Mouse (Mus musculus) limb, embryonic 12.5 days (tissue): ENCODE measurements around the gene Klf9. TPM values are rescaled to one million over a fixed set of nuclear protein-coding genes. Genes with fewer than 3 reads are reported as not detected.
A peak's percentile ranks its signal among the peaks of the same experiment; 100 is the strongest.

ENCODE experiments used
- ATAC-seq: fragments of 200-750 bp; cut with Nextera tagmentation; 2 replicates; pipeline ENCODE4 v1.8.0; 2017; ENCODE audit warnings: low read depth, moderate TSS enrichment; ENCODE audit not compliant: insufficient number of reproducible peaks, insufficient read depth, low FRiP score, low TSS enrichment
- H3K27ac ChIP-seq: fragments of 300-500 bp; sonication (generic); 2 replicates; pipeline ENCODE4 v1.5.1; 2016; ENCODE audit warnings: mild to moderate bottlenecking, moderate library complexity
- H3K27me3 ChIP-seq: fragments of 300-500 bp; sonication (generic); 2 replicates; pipeline ENCODE4 v1.6.1; 2016; ENCODE audit warnings: mild to moderate bottlenecking, moderate library complexity
- H3K36me3 ChIP-seq: fragments of 300-500 bp; sonication (generic); 2 replicates; pipeline ENCODE4 v1.6.1; 2016; ENCODE audit warnings: mild to moderate bottlenecking, moderate library complexity
- H3K4me1 ChIP-seq: fragments of 300-500 bp; sonication (generic); replicated peaks from 2 replicates; pipeline ENCODE4 v1.6.1; 2016
- H3K4me2 ChIP-seq: fragments of 300-500 bp; sonication (generic); 2 replicates; pipeline ENCODE4 v1.6.1; 2016; ENCODE audit warnings: mild to moderate bottlenecking, moderate library complexity
- H3K4me3 ChIP-seq: fragments of 300-500 bp; sonication (generic); replicated peaks from 2 replicates; pipeline ENCODE4 v1.5.1; 2016; ENCODE audit warnings: mild to moderate bottlenecking
- H3K9ac ChIP-seq: fragments of 300-500 bp; sonication (generic); replicated peaks from 2 replicates; pipeline ENCODE4 v1.6.1; 2016; ENCODE audit warnings: mild to moderate bottlenecking, moderate library complexity
- H3K9me3 ChIP-seq: fragments of 300-500 bp; sonication (generic); 2 replicates; pipeline ENCODE4 v1.6.1; 2016; ENCODE audit warnings: mild to moderate bottlenecking, moderate library complexity
- WGBS: fragments of 180-500 bp; shearing (Covaris S2); methylation state at CpG from one replicate; pipeline ENCODE4 v1.1.7; 2016; 5-methylcytosine and 5-hydroxymethylcytosine counted together
- polyA plus RNA-seq: library from polyadenylated mRNA; unstranded; fragments of >200 nt; fragmentation: Nextera tagmentation; extraction: Ambion mirVana; gene quantifications from 2 replicates; pipeline ENCODE4 v1.2.1, GENCODE M21; 2016

Gene Klf9
- polyA plus RNA-seq = 2.2 and 2.7 TPM in 2 replicates

DNA sequence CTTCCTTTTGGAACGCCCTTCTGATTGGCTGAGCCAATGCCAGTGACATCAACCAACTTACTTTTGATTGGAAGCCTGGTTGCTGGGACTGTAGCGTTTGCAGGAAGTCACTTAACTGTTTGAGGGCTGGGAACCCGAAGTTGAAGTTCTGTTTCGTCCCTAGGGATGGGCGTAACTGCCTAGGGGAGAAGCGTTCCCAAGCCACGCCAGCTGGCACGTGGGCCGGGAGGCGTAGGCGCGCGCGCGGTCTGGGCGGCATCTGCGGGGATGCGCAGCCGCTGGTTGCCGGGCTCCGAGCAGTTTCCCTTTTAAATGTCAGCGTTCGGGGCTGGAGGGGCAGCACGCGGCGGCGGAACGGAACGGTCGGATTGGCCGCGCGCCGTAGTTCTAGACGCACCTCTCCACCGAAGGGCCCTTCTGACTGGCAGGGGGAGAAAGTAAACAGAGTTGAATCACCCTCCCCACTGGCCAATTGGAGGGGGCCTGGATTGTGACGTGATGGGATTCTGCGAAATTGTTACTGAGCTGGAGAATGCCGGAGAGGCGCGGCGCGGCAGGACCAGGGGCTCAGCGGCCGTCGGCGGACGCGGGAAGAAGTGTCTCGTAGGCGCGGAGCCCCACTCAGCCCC lies at the start of gene Klf9:
Gene Klf9 (plus strand): TSS at position 538 of the 629 bp plus-strand sequence.
- H3K27ac ChIP-seq = peak within 1 kb of the TSS; percentile 64
- no peaks in the 10 kb centered on the region for H3K36me3 ChIP-seq
- no peaks in the 10 kb centered on the region for H3K9me3 ChIP-seq
- WGBS = under 1% methylated on average over 50 of the region's 52 CpGs
- H3K9ac ChIP-seq = peak within 1 kb of the TSS; percentile 57
- H3K4me2 ChIP-seq = peak within 1 kb of the TSS; percentile 95
- peaks cover 64% of the 10 kb centered on the region for H3K27me3 ChIP-seq
- peak within 1 kb of the TSS; percentile 60 for H3K4me3 ChIP-seq
- peak; percentile 95 for ATAC-seq
- H3K4me1 ChIP-seq = peaks cover 26% of the 10 kb centered on the region

DNA sequence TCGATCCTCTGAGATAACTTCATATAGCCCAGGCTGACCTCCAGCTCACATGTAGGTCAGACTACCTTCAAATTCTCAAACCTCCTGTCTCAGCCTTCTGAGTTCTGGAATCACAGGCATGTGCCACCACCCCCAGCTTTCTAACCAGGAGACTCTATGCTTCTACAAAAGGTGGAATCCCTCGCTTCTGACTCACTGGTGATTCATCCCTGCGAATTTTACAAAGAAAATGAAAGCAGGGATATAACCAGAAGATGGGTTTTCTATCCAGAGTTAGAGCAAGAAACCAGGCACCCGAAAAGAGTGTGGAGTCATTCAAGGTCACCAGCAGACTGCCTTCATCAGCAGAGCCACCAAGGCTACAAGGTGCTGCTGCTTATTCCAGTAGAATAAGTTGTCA lies 49.4 kb upstream of the Klf9 start:
- H3K4me2 ChIP-seq = no peak overlapping the region
- WGBS = 91% methylated on average over 4 of the region's 4 CpGs
- no peaks in the 10 kb centered on the region for H3K36me3 ChIP-seq

DNA sequence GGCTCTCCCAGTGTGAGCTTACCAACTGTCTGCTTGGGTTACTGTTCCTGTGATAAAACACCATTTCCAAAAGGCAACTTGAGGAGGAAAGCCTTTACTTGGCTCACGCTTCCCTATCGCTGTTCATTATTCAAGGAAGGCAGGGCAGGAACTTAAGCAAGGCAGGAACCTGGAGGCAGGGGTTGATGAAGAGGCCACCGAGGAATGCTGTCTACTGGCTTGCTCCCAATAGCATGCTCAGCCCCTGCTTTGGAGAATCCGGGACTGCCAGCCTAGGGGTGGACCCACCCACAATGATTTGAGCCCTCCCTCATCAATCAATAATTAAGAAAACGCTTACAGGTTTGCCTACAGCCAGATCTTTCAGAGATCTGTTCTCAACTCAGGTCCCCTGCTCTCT lies 47.5 kb upstream of the Klf9 start:
- Histone ChIP-seq H3K36me3 (no peaks in the 10 kb centered on the region), H3K9me3 (no peaks in the 10 kb centered on the region), H3K27ac (no peak overlapping the region), H3K27me3 (no peaks in the 10 kb centered on the region), H3K4me2 (no peak overlapping the region), H3K4me1 (no peaks in the 10 kb centered on the region), H3K9ac (no peak overlapping the region), H3K4me3 (no peak overlapping the region)
- ATAC-seq = no peak
- WGBS = 87% methylated on average over 5 of the region's 5 CpGs

More for the DNA sequence above, 49.4 kb upstream of the Klf9 start:
- no peak overlapping the region for H3K9ac ChIP-seq
- H3K4me1 ChIP-seq = 0 out of 2 replicates have a peak, but pooled peaks cover under 1% of the 10 kb centered on the region
- no peak for ATAC-seq
- no peak overlapping the region for H3K4me3 ChIP-seq
- H3K9me3 ChIP-seq = no peaks in the 10 kb centered on the region
- no peak overlapping the region for H3K27ac ChIP-seq
- no peaks in the 10 kb centered on the region for H3K27me3 ChIP-seq

DNA sequence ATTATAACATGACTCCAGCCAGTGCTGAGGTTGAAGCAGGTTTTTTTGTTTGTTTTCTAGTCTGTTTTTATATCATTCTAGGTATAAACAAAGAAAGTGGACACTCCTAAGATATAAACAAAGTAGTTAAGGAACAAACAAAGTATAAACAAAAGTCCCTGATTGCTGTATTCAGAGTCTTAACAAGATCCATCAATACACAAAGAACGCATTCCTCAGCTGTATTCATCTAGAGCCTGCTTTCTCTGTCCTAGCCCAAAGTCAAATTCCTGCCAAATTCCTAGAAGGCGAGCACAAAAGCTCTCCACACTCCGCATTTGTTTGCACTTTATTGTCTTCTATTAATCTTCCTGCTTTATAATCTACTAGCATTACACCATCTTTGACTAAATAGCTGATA lies 46.1 kb upstream of the Klf9 start:
- Histone ChIP-seq H3K9me3 (no peaks in the 10 kb centered on the region), H3K27me3 (no peaks in the 10 kb centered on the region), H3K4me2 (no peak overlapping the region), H3K9ac (no peak overlapping the region), H3K4me3 (no peak overlapping the region), H3K4me1 (no peaks in the 10 kb centered on the region), H3K27ac (no peak overlapping the region), H3K36me3 (no peaks in the 10 kb centered on the region)
- 71% methylated on average over 3 of the region's 3 CpGs for WGBS
- ATAC-seq = no peak

DNA sequence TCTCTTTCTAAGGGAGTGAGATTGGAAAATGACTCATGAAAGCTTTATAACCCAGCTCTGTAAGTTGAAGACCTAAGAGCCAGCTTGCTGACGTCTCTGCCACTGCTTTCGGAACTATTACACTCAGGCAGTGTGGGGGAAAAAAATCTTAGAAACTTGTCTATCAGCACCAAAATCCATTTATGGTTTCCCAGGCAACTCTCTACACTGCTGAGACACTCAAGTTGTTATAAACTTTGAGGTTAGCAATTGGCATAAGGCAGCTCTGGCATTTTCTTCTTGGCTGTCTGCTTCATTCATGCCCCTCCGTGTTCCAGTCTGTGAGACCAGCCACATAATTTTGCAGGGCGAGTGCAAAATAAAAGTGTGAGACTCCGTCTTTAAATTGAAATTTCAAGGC lies 34.2 kb upstream of the Klf9 start:
- H3K9me3 ChIP-seq = no peaks in the 10 kb centered on the region
- H3K4me3 ChIP-seq = no peak overlapping the region
- no peaks in the 10 kb centered on the region for H3K4me1 ChIP-seq
- no peaks in the 10 kb centered on the region for H3K27me3 ChIP-seq
- 84% methylated on average over 5 of the region's 5 CpGs for WGBS
- ATAC-seq = no peak
- no peak overlapping the region for H3K9ac ChIP-seq
- H3K36me3 ChIP-seq = no peaks in the 10 kb centered on the region
- no peak overlapping the region for H3K4me2 ChIP-seq
- H3K27ac ChIP-seq = no peak overlapping the region

DNA sequence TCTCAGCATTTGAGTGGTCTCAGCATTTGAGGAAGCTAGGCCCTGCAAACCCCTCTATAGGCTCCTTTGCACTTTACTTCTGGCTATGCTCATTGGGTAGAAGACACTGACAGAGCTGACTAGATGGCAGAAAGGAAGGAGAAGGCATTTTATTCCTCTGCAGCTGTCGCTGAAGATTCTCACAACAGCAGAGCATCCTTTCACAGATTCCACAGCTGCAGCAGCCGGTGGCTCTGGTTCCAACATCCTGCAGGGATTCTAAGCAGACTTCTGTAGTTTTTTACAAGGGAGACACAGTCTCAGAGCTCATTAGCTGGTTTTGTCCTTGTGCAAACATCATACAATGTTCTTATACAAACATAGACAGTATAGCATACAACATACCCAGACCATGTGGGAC lies 33.7 kb upstream of the Klf9 start:
- Histone ChIP-seq H3K4me3 (no peak overlapping the region), H3K4me1 (no peaks in the 10 kb centered on the region), H3K27ac (no peak overlapping the region), H3K4me2 (no peak overlapping the region), H3K36me3 (no peaks in the 10 kb centered on the region), H3K9ac (no peak overlapping the region; the same call in 1 of the 2 replicates), H3K27me3 (no peaks in the 10 kb centered on the region), H3K9me3 (no peaks in the 10 kb centered on the region)
- 60% methylated on average over 2 of the region's 2 CpGs for WGBS
- ATAC-seq = no peak

DNA sequence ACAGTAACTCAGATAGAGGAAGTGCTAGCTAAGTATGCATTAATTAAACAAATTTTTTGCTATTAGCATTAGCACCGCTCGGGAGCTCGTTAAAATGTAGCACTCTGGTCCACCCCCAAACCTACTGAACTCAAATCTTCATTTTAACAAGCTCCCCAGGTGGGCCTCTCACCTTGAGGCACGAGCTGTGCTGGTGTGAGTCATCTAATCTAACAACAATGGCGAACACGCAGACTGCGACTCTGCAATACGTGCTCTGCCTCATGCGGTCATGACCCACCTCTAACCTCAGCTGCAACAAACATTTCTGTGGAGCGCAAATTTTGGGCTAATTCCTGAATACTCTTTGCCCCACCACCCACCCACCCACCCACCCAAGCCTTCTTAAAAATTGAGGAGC lies 19.2 kb upstream of the Klf9 start:
- no peak overlapping the region for H3K9ac ChIP-seq
- no peak for ATAC-seq
- H3K4me1 ChIP-seq = no peaks in the 10 kb centered on the region
- H3K27me3 ChIP-seq = peaks cover 4% of the 10 kb centered on the region; the same call in 1 of the 2 replicates
- 14% methylated on average over 10 of the region's 10 CpGs for WGBS
- no peaks in the 10 kb centered on the region for H3K36me3 ChIP-seq
- H3K9me3 ChIP-seq = no peaks in the 10 kb centered on the region
- no peak overlapping the region for H3K27ac ChIP-seq
- H3K4me3 ChIP-seq = no peak overlapping the region
- no peak overlapping the region for H3K4me2 ChIP-seq

DNA sequence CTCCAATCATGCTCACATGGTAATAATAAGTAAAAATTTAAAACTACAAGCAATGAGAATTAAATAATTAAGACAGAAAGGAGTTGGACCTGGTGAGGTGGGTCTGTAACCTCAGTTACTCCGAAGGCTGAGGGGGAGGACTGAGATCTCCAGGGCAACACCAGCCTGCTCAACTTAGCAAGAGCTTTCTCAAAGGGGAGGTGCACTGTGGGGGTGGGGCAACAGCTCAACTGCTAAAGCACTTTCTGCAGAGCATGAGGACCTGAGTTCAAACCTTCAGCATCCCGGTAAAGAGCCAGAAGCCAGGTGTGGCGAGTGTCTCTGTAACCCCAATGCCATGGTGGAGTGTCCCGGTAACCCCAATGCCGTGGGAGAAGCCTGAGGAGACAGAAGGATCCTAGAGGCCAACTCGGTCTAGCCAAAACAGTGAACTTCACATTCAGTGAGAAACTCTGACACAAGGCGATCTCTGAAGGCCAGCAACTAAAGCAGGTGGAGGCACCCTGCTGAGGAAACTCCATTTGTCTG lies 16.9 kb upstream of the Klf9 start:
- Histone ChIP-seq H3K4me2 (no peak overlapping the region), H3K27me3 (peaks cover 11% of the 10 kb centered on the region; the same call in 1 of the 2 replicates), H3K27ac (no peak overlapping the region), H3K4me1 (no peaks in the 10 kb centered on the region), H3K9ac (no peak overlapping the region), H3K4me3 (no peak overlapping the region), H3K36me3 (no peaks in the 10 kb centered on the region), H3K9me3 (no peaks in the 10 kb centered on the region)
- no peak for ATAC-seq
- 73% methylated on average over 7 of the region's 7 CpGs for WGBS

DNA sequence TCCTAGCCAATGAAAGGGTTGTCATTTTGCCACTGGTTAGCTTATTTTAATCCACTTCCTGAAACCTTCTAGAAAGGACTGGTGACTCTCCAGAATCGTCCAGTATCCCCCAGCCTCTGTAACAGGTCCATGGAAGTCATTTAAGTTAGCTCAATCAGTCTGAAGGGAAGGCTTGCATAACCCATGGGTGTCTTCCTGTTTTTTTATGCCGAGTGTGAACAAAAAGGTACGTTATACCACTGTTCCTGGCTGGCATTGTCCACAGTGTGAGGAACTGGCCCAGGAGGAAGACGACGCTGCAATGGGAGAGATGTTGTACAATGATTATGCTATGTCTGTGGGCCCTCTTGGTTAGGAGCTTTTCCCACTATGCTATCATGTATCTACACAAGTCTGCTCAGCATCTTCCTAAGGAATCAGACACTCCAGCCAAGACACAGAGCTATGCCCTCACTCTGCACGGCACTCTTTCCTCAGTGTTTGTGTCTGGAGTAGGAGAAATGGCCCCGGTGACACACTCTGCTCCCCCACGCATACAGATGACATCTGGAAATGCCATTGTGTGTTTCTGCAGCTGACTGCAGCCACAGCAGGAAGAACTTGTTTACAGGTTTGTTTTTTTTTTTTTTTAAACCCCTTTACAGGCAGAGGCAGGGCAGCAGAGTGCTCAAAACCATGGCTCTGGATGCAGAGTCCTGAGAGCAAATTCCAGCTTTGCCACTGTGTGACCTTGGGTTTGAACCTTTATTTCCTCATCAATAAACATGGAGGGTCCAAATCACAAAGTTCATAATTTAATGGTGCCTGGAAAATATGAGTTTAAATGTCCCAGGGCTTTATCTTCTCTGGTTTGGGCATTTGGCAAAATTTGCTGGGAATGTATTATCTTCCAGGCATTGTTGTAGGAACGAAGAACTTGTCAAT lies 15.5 kb upstream of the Klf9 start:
- H3K27ac ChIP-seq = no peak overlapping the region
- H3K4me3 ChIP-seq = no peak overlapping the region
- 68% methylated on average over 9 of the region's 9 CpGs for WGBS
- H3K4me2 ChIP-seq = no peak overlapping the region
- H3K9ac ChIP-seq = no peak overlapping the region
- H3K36me3 ChIP-seq = no peaks in the 10 kb centered on the region
- H3K27me3 ChIP-seq = peaks cover 11% of the 10 kb centered on the region; the same call in 1 of the 2 replicates
- H3K9me3 ChIP-seq = no peaks in the 10 kb centered on the region
- no peak for ATAC-seq
- no peaks in the 10 kb centered on the region for H3K4me1 ChIP-seq

DNA sequence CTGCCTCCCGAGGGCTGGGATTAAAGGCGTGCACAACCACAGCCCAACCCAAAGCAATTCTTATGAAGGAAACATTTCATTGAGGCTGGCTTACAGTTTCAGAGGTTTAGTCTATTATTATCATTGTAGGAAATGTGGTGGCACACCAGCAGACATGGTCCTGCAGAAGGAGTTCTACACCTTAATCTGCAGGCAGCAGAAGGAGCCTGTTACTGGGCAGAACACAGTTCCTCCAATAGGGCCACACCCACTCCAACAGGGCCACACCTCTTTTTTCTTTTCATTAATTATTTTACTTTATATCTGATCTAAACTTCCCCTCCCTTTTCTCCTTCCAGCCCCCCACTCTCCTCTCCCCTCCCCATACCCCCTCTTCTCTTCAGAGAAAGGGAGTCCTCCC lies 11.1 kb upstream of the Klf9 start:
- Histone ChIP-seq H3K9ac (no peak overlapping the region), H3K27ac (no peak overlapping the region), H3K9me3 (no peaks in the 10 kb centered on the region), H3K4me1 (peaks cover 23% of the 10 kb centered on the region), H3K4me3 (no peak overlapping the region), H3K27me3 (peaks cover 43% of the 10 kb centered on the region), H3K36me3 (no peaks in the 10 kb centered on the region), H3K4me2 (no peak overlapping the region)
- ATAC-seq = no peak
- 88% methylated on average over 2 of the region's 2 CpGs for WGBS

DNA sequence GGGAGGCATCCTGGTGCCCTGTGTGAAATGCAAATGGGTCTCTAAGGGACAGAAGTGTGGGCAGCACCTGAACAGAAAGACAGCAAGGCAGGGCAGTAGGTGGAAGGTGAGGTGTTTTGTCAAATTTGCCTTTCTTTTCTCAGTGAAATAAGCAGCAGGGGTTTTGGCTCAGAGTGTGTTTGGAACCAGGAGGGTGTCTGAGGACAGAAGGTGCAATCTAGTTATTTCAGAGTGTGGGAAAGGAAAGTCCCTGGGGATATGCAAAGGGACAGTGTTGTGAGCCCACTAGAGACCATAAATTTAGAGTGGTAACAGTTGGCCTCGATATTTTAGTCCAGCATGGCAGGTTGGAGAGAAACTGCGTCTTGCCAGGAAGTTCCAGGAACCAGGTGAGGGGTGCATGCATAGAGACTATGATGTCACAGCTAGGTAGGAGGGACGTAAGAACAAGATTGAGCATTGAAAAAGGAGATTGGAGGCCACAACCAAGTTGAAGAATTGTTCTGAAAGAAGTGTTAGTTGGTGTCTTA lies 8.9 kb upstream of the Klf9 start:
- Histone ChIP-seq H3K36me3 (no peaks in the 10 kb centered on the region), H3K4me3 (no peak overlapping the region), H3K4me1 (peaks cover 40% of the 10 kb centered on the region), H3K27ac (no peak overlapping the region), H3K4me2 (no peak overlapping the region), H3K9ac (no peak overlapping the region), H3K9me3 (no peaks in the 10 kb centered on the region), H3K27me3 (peaks cover 62% of the 10 kb centered on the region)
- WGBS = 39% methylated on average over 3 of the region's 3 CpGs
- no peak for ATAC-seq
